16 mouse cellular contexts compared by ENCODE assay signal in the genomic region with DNA sequence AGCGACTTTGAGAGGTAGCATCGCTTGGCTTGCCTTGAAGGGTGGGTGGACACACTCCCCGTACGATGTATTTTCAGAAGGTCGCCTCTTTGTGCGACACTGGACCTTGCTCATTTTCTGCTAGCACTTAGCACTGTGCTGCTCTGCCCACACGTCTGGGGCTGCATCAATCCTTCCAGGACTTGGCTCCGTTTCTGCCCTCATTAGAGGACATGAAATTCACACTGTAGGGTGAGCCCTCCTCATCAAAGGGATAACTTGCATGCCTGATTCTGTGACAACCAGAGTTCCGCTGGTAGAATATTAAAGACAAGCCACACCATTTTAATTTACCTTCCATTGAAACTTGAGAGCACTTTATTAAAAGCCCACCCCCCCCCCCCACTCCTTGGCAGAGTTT.
DNase-seq lines count a peak whose midpoint lies in the region; ATAC-seq and TF ChIP-seq lines count a peak whose summit lies in the region.
"Had no signal": no experiment of that assay in that cellular context is flagged by ENCODE, and none has a peak within 500 bp of the region (broad histone marks: within the 10 kb centered on the region; RNA-seq: fewer than 3 reads in every experiment).

No protein-coding gene starts in this region.

- ATAC-seq in hindbrain, embryonic 16.5 days: peak; percentile 58; the same call in 1 of the 2 replicates
- no peak for ATAC-seq in hindbrain, embryonic 13.5 days (ENCODE audit: low FRiP score)
- no peak for ATAC-seq in hindbrain, postnatal 0 days
- peak; percentile 63; the same call in 1 of the 2 replicates for ATAC-seq in neural tube, embryonic 15.5 days (ENCODE audit: low FRiP score)

- WGBS in hindbrain, embryonic 16.5 days: 47% methylated on average over 9 of the region's 9 CpGs
- WGBS in hindbrain, embryonic 13.5 days: 56% methylated on average over 9 of the region's 9 CpGs
- 38% methylated on average over 9 of the region's 9 CpGs for WGBS in hindbrain, postnatal 0 days
- 48% methylated on average over 9 of the region's 9 CpGs for WGBS in neural tube, embryonic 15.5 days

- no peak overlapping the region for H3K27ac ChIP-seq in hindbrain, embryonic 16.5 days (ENCODE audit: low read depth, low read length)
- no peak overlapping the region for H3K27ac ChIP-seq in hindbrain, embryonic 13.5 days
- no peak overlapping the region for H3K27ac ChIP-seq in hindbrain, postnatal 0 days
- H3K27ac ChIP-seq in neural tube, embryonic 15.5 days (replicated peaks): no peak overlapping the region
- H3K27ac ChIP-seq: limb, embryonic 10.5 days; liver, embryonic 13.5 days had no signal

- no peak overlapping the region for H3K9ac ChIP-seq in hindbrain, embryonic 16.5 days (ENCODE audit: low read depth, low read length)
- no peak overlapping the region for H3K9ac ChIP-seq in hindbrain, embryonic 13.5 days
- no peak overlapping the region for H3K9ac ChIP-seq in hindbrain, postnatal 0 days (replicated peaks; ENCODE audit: low read length)
- no peak overlapping the region for H3K9ac ChIP-seq in neural tube, embryonic 15.5 days (replicated peaks)
- H3K9ac ChIP-seq: liver, embryonic 13.5 days had no signal

- no peaks in the 10 kb centered on the region for H3K4me1 ChIP-seq in hindbrain, embryonic 16.5 days (ENCODE audit: control insufficient read depth, insufficient read depth, low read depth, low read length)
- peaks cover 9% of the 10 kb centered on the region for H3K4me1 ChIP-seq in hindbrain, embryonic 13.5 days (replicated peaks)
- no peaks in the 10 kb centered on the region for H3K4me1 ChIP-seq in hindbrain, postnatal 0 days (ENCODE audit: insufficient read depth, low read length)
- H3K4me1 ChIP-seq in neural tube, embryonic 15.5 days: 0 out of 2 replicates have a peak, but pooled peaks cover 4% of the 10 kb centered on the region
- H3K4me1 ChIP-seq: liver, embryonic 13.5 days; megakaryocyte, embryonic 14.5 days had no signal

- no peak overlapping the region for H3K4me3 ChIP-seq in hindbrain, embryonic 16.5 days (ENCODE audit: low read length)
- H3K4me3 ChIP-seq in hindbrain, embryonic 13.5 days: no peak overlapping the region
- H3K4me3 ChIP-seq in hindbrain, postnatal 0 days (ENCODE audit: low read length): no peak overlapping the region
- no peak overlapping the region for H3K4me3 ChIP-seq in neural tube, embryonic 15.5 days (replicated peaks)
- H3K4me3 ChIP-seq: limb, embryonic 10.5 days; liver, embryonic 13.5 days; megakaryocyte, embryonic 14.5 days had no signal

- no peaks in the 10 kb centered on the region for H3K9me3 ChIP-seq in hindbrain, embryonic 16.5 days (ENCODE audit: control insufficient read depth, low read length)
- H3K9me3 ChIP-seq in hindbrain, embryonic 13.5 days: no peaks in the 10 kb centered on the region
- H3K9me3 ChIP-seq in hindbrain, postnatal 0 days (ENCODE audit: low read length): no peaks in the 10 kb centered on the region
- H3K9me3 ChIP-seq in neural tube, embryonic 15.5 days (replicated peaks): no peaks in the 10 kb centered on the region
- H3K9me3 ChIP-seq: limb, embryonic 10.5 days; liver, embryonic 13.5 days; megakaryocyte, embryonic 14.5 days had no signal

- no peak overlapping the region; the same call in 1 of the 2 replicates for H3K4me2 ChIP-seq in hindbrain, embryonic 16.5 days (ENCODE audit: low read length)
- no peak overlapping the region for H3K4me2 ChIP-seq in hindbrain, embryonic 13.5 days
- H3K4me2 ChIP-seq in hindbrain, postnatal 0 days (ENCODE audit: low read depth, low read length): no peak overlapping the region
- no peak overlapping the region for H3K4me2 ChIP-seq in neural tube, embryonic 15.5 days
- H3K4me2 ChIP-seq: liver, embryonic 13.5 days had no signal

- TF ChIP-seq CTCF in hindbrain, postnatal 0 days (IDR thresholded peaks at IDR 0.05; ENCODE audit: low read depth): no peak

- H3K27me3 ChIP-seq in hindbrain, embryonic 16.5 days (replicated peaks; ENCODE audit: control insufficient read depth, insufficient read depth, low read length): peaks cover 4% of the 10 kb centered on the region; the same call in 1 of the 2 replicates
- H3K27me3 ChIP-seq in hindbrain, embryonic 13.5 days: 0 out of 2 replicates have a peak, but pooled peaks cover 3% of the 10 kb centered on the region
- peaks cover 5% of the 10 kb centered on the region; the same call in 1 of the 2 replicates for H3K27me3 ChIP-seq in hindbrain, postnatal 0 days (ENCODE audit: insufficient read depth, low read length)
- 0 out of 2 replicates have a peak, but pooled peaks cover 6% of the 10 kb centered on the region for H3K27me3 ChIP-seq in neural tube, embryonic 15.5 days (replicated peaks)
- H3K27me3 ChIP-seq: liver, embryonic 13.5 days; megakaryocyte, embryonic 14.5 days had no signal

- DNase-seq in retina, postnatal 1 day: peak; percentile 62
- no peak for DNase-seq in retina, embryonic 14.5 days (ENCODE audit: low spot score)
- DNase-seq in hindbrain, postnatal 0 days (ENCODE audit: low spot score): peak; percentile 21
- no peak for DNase-seq in cerebellum, postnatal 25 days
- no peak for DNase-seq in right cerebral cortex, postnatal 36 days (ENCODE audit: low spot score in 2 of 2)
- DNase-seq: cerebellum, adult 2 months; heart, adult 18-20 months; kidney, postnatal 4 days; liver, embryonic 13.5 days; lung, postnatal 10 days; thymus, postnatal 25 days had no signal

- H3K36me3 ChIP-seq in hindbrain, embryonic 16.5 days (ENCODE audit: control insufficient read depth, insufficient read depth, low read length): no peaks in the 10 kb centered on the region
- no peaks in the 10 kb centered on the region for H3K36me3 ChIP-seq in hindbrain, embryonic 13.5 days
- no peaks in the 10 kb centered on the region for H3K36me3 ChIP-seq in hindbrain, postnatal 0 days (ENCODE audit: insufficient read depth, low read length)
- H3K36me3 ChIP-seq in neural tube, embryonic 15.5 days: no peaks in the 10 kb centered on the region
- H3K36me3 ChIP-seq: limb, embryonic 10.5 days; liver, embryonic 13.5 days had no signal

Comparison
In these comparisons a context has a peak if more than half of its experiments do, and no peak if none do; other contexts are left out.
1. ATAC-seq: peak in hindbrain, embryonic 16.5 days (single experiment) and neural tube, embryonic 15.5 days (single experiment); none in hindbrain, embryonic 13.5 days (single experiment) and hindbrain, postnatal 0 days (single experiment).
2. DNase-seq: peak in retina, postnatal 1 day (single experiment) and hindbrain, postnatal 0 days (single experiment); none in retina, embryonic 14.5 days (single experiment), cerebellum, postnatal 25 days (0 of 2) and right cerebral cortex, postnatal 36 days (0 of 2).